Mouse (Mus musculus): ENCODE data around the gene Ppa2.

GRCm38 (mm10) chr3:133341106-133341505 is 31.2 kb downstream of the Ppa2 start:
- TF ChIP-seq EP300 (IDR thresholded peaks at IDR 0.05; ENCODE audit: low read depth) (no peak), CTCF (IDR thresholded peaks at IDR 0.05; ENCODE audit: low read depth) (no peak)

All from heart, postnatal 0 days (tissue).